Comparison of ENCODE assay signal across 19 mouse cellular contexts in the genomic region with DNA sequence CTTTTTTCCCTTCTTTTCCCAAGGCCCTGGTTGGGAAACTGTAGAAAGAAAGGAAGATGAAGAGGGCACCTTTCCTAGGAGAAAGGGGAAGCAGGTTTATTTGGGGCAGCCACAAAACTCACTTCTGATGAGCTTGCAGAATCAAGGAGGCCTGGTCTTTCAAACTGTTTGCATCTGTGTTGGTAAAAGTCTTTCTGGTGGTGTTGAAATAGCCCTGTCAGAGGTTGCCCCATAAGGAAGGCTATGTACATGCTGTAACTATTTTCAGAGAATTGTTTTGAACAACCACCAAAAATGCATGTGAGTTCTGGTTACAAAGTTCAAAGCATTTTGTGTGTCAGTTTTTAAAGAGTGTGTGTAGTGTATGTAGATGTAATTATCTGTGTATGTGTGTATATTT. TPM values are rescaled to one million over a fixed set of nuclear protein-coding genes. Genes with fewer than 3 reads are reported as not detected.
DNase-seq lines count a peak whose midpoint lies in the region; ATAC-seq lines count a peak whose summit lies in the region.
"Had no signal": no experiment of that assay in that cellular context is flagged by ENCODE, and none has a peak within 500 bp of the region (broad histone marks: within the 10 kb centered on the region; RNA-seq: fewer than 3 reads in every experiment).

No protein-coding gene starts in this region.

- DNase-seq in layer of hippocampus, adult 9-11 months = peak; percentile 15
- DNase-seq in layer of hippocampus, postnatal 14 days (ENCODE audit: low spot score in 2 of 2) = no peak
- DNase-seq in NIH3T3 (ENCODE audit: low read depth) = peak; percentile 57
- DNase-seq in cerebellum, adult 8-10 months = no peak
- DNase-seq: adrenal gland, postnatal 10 days; cerebellum, adult 18-20 months; cerebellum, postnatal 14 days; forebrain, postnatal 0 days; heart, postnatal 14 days; kidney, adult 8-10 months; kidney, postnatal 4 days; retina, postnatal 1 day; right cerebral cortex, postnatal 14 days; thymus, postnatal 14 days had no signal

- peak; percentile 62 to 71; a peak in 3 of 4 replicates for ATAC-seq in hematopoietic stem cell, adult 5-6 weeks (replicated peaks in 1 of 2; ENCODE audit: insufficient read depth in 1 of 2, low FRiP score in 2 of 2, low TSS enrichment in 1 of 2, low read depth in 1 of 2, poor library complexity in 2 of 2, severe bottlenecking in 2 of 2)
- ATAC-seq in neutrophil, adult 5-6 weeks (ENCODE audit: extremely low read depth, insufficient number of reproducible peaks, low FRiP score, poor library complexity, severe bottlenecking) = peak; percentile 58; the same call in 1 of the 2 replicates
- ATAC-seq in cerebellum, adult (ENCODE audit: insufficient number of reproducible peaks, low FRiP score, low TSS enrichment) = no peak
- ATAC-seq: forebrain, postnatal 0 days; hindbrain, postnatal 0 days; intestine, embryonic 16.5 days had no signal

RNA-seq across cellular contexts. Expression of a gene that starts 15.9 kb away (rescaled TPM):
- 10 to 100 TPM; 25.9 to 26.2 TPM for total RNA-seq in layer of hippocampus, postnatal 14 days (2021)
- total RNA-seq in hematopoietic stem cell, adult 5-6 weeks (2017) = 14.4 and 15.2 TPM in 2 replicates
- total RNA-seq in neutrophil, adult 5-6 weeks (2017) = 45.1 and 53.4 TPM in 2 replicates

RNA-seq across cellular contexts. Expression of a gene that starts 57.7 kb away (rescaled TPM):
- 10 to 100 TPM; 11.9 to 13.5 TPM for total RNA-seq in layer of hippocampus, postnatal 14 days (2021)
- total RNA-seq in hematopoietic stem cell, adult 5-6 weeks (2017) = 0.10 and 0.19 TPM in 2 replicates
- 0.61 and 1.2 TPM in 2 replicates for total RNA-seq in neutrophil, adult 5-6 weeks (2017)

Comparison
In these comparisons a context has a peak if more than half of its experiments do, and no peak if none do; other contexts are left out.
1. DNase-seq: peak in layer of hippocampus, adult 9-11 months (single experiment) and NIH3T3 (single experiment); none in layer of hippocampus, postnatal 14 days (0 of 2) and cerebellum, adult 8-10 months (single experiment).